Mouse (Mus musculus): ENCODE results near the gene Astl. TPM values are rescaled to one million over a fixed set of nuclear protein-coding genes. Genes with fewer than 3 reads are reported as not detected.

The Astl gene
- polyA plus RNA-seq, 1 experiment from 2014 or later, result not detected

DNA sequence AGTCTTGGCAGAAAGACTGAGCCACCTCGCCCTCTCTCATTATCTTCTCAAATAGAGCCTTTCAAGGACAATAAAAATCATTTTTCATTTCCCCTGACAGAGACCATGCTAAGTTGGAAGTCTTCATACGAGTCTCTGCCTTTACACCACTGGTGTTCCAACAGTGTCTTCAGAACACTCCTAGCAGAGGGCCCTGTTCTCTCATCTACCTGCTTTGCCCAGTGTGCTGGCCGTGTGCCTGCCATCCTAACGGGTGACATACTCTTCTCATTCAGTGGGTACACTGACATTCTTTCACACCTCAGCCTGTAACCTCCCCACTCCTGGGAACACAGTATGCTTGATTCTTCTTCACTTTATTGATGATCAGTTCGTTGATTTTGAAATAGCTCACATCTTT, 22.0 kb upstream of the Astl start:
- DNase-seq (ENCODE audit: low spot score), result no peak
- H3K9ac ChIP-seq (ENCODE audit: low read depth, low read length), result no peak overlapping the region
- H3K27ac ChIP-seq (ENCODE audit: low read depth, low read length), result no peak overlapping the region
- H3K4me3 ChIP-seq (ENCODE audit: low read depth, low read length), result no peak overlapping the region
- WGBS, result 79% methylated on average over 5 of the region's 5 CpGs
- no peak overlapping the region for H3K4me2 ChIP-seq (replicated peaks; ENCODE audit: low read depth, low read length)
- no peaks in the 10 kb centered on the region for H3K4me1 ChIP-seq (replicated peaks; ENCODE audit: control insufficient read depth, insufficient read depth, low read length)
- H3K9me3 ChIP-seq (ENCODE audit: control insufficient read depth, low read length), result no peaks in the 10 kb centered on the region
- no peak for ATAC-seq (ENCODE audit: low FRiP score)
- H3K36me3 ChIP-seq (ENCODE audit: control insufficient read depth, insufficient read depth, low read length), result no peaks in the 10 kb centered on the region
- no peaks in the 10 kb centered on the region for H3K27me3 ChIP-seq (ENCODE audit: control insufficient read depth, insufficient read depth, low read length)

DNA sequence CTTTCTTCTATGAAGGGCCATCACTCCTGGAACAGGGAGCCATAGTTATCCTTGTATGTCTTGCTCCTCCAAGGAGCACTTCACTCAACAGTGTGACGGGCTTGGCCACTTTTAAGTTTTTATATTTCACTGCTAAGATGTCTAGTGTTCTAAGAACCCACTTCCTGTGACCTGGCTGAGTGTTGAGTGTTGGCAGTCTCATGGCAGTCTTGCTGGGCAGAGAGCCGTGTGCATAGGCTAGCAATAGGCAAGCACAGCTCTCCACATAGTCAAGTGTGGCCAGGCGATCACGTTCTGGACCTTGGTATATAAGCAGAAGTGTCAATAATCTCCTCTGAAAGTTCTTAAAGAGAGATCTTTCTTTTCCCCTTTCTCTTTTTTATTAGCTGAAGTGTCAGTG, 20.3 kb upstream of the Astl start:
- Histone ChIP-seq H3K4me1 (replicated peaks; ENCODE audit: control insufficient read depth, insufficient read depth, low read length) (no peaks in the 10 kb centered on the region), H3K4me2 (replicated peaks; ENCODE audit: low read depth, low read length) (no peak overlapping the region), H3K36me3 (ENCODE audit: control insufficient read depth, insufficient read depth, low read length) (no peaks in the 10 kb centered on the region), H3K27ac (ENCODE audit: low read depth, low read length) (no peak overlapping the region), H3K27me3 (ENCODE audit: control insufficient read depth, insufficient read depth, low read length) (no peaks in the 10 kb centered on the region), H3K9me3 (ENCODE audit: control insufficient read depth, low read length) (no peaks in the 10 kb centered on the region), H3K9ac (ENCODE audit: low read depth, low read length) (no peak overlapping the region), H3K4me3 (ENCODE audit: low read depth, low read length) (no peak overlapping the region)
- no peak for DNase-seq (ENCODE audit: low spot score)
- 91% methylated on average over 4 of the region's 4 CpGs for WGBS
- ATAC-seq (ENCODE audit: low FRiP score), result no peak

DNA sequence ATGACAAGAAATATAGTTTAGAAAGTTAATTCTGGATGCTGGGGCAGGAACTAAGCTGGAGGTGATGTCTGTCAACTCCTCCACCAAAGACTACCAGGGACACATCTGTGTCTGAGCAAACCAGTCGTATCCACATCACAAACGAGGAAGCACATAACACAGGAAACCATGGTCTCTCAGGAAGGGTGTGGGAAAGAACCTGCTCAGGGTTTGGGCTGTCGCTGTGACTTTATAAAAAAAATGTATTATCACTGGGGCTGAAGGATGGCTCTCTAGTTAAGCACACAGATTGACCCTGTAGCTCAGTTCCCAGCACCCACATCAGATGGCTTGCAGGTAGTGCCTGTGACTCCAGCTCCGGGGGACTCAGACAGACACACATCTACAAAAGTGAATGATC, 19.4 kb upstream of the Astl start:
- no peaks in the 10 kb centered on the region for H3K27me3 ChIP-seq (ENCODE audit: control insufficient read depth, insufficient read depth, low read length)
- no peaks in the 10 kb centered on the region for H3K9me3 ChIP-seq (ENCODE audit: control insufficient read depth, low read length)
- no peaks in the 10 kb centered on the region for H3K36me3 ChIP-seq (ENCODE audit: control insufficient read depth, insufficient read depth, low read length)
- H3K4me3 ChIP-seq (ENCODE audit: low read depth, low read length), result no peak overlapping the region
- ATAC-seq (ENCODE audit: low FRiP score) (no peak), DNase-seq (ENCODE audit: low spot score) (no peak)
- H3K4me1 ChIP-seq (replicated peaks; ENCODE audit: control insufficient read depth, insufficient read depth, low read length), result no peaks in the 10 kb centered on the region
- no peak overlapping the region for H3K27ac ChIP-seq (ENCODE audit: low read depth, low read length)
- H3K9ac ChIP-seq (ENCODE audit: low read depth, low read length), result no peak overlapping the region
- no peak overlapping the region for H3K4me2 ChIP-seq (replicated peaks; ENCODE audit: low read depth, low read length)
- WGBS, result 83% methylated on average over 4 of the region's 4 CpGs

DNA sequence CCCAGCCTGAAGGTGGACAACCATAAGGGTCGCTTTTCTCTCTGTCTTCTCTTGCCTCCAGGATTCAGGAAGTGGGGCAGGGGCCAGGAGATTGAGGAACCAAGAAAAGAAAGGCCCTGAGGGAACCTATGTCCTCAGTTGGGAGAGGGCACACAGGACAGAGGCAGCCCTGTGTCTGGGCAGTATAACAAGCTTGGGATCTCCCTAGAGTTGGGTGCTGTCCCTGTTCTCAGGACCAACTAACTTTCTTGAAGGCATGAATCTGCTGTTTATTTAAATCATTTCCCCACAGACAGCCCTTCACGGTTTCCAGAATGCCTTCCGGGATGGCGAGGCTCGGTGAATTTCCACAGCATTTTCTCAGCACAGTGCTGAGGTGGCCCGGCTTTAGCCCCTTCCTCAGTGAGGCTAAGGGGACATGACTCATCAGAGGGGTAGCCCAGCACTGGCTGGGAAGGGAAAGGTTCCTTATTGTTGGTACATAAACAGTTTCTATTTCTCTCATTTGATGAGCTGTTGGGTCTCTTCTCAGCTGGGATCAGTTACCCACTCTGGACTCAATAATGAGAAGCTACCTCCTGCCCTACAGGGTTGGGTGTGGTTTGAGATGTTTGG, 15.7 kb upstream of the Astl start:
- Histone ChIP-seq H3K36me3 (ENCODE audit: control insufficient read depth, insufficient read depth, low read length) (no peaks in the 10 kb centered on the region), H3K9ac (ENCODE audit: low read depth, low read length) (no peak overlapping the region), H3K4me1 (replicated peaks; ENCODE audit: control insufficient read depth, insufficient read depth, low read length) (no peaks in the 10 kb centered on the region), H3K4me2 (replicated peaks; ENCODE audit: low read depth, low read length) (no peak overlapping the region), H3K4me3 (ENCODE audit: low read depth, low read length) (no peak overlapping the region), H3K27ac (ENCODE audit: low read depth, low read length) (no peak overlapping the region), H3K9me3 (ENCODE audit: control insufficient read depth, low read length) (no peaks in the 10 kb centered on the region), H3K27me3 (ENCODE audit: control insufficient read depth, insufficient read depth, low read length) (no peaks in the 10 kb centered on the region)
- DNase-seq (ENCODE audit: low spot score), result no peak
- ATAC-seq (ENCODE audit: low FRiP score), result no peak
- 86% methylated on average over 6 of the region's 6 CpGs for WGBS

DNA sequence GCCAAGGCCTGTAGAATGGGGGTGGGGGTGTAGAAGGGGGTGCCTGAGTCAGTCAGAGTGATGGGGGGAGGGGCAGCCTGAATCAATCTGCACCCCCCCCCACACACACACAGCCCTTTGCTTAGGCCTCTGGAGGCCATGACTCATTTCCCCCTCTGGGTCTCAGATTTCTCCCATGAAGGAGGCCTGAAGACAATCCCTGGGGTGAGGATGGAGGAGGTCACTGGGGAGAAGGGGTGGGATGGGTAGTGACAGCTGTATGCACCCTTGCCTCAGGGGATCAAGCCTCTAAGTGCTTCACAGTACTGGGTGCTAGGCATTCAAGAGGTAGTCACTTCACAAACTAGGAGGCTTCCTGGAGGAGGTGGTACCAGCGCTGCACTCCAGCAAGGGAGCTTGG, 14.8 kb upstream of the Astl start:
- no peaks in the 10 kb centered on the region for H3K4me1 ChIP-seq (replicated peaks; ENCODE audit: control insufficient read depth, insufficient read depth, low read length)
- H3K27ac ChIP-seq (ENCODE audit: low read depth, low read length), result no peak overlapping the region
- DNase-seq (ENCODE audit: low spot score), result no peak
- H3K36me3 ChIP-seq (ENCODE audit: control insufficient read depth, insufficient read depth, low read length), result no peaks in the 10 kb centered on the region
- H3K9ac ChIP-seq (ENCODE audit: low read depth, low read length), result no peak overlapping the region
- ATAC-seq (ENCODE audit: low FRiP score), result no peak
- no peak overlapping the region for H3K4me3 ChIP-seq (ENCODE audit: low read depth, low read length)
- H3K4me2 ChIP-seq (replicated peaks; ENCODE audit: low read depth, low read length), result no peak overlapping the region
- H3K9me3 ChIP-seq (ENCODE audit: control insufficient read depth, low read length), result no peaks in the 10 kb centered on the region
- no peaks in the 10 kb centered on the region for H3K27me3 ChIP-seq (ENCODE audit: control insufficient read depth, insufficient read depth, low read length)
- 77% methylated on average over 1 of the region's 1 CpGs for WGBS

DNA sequence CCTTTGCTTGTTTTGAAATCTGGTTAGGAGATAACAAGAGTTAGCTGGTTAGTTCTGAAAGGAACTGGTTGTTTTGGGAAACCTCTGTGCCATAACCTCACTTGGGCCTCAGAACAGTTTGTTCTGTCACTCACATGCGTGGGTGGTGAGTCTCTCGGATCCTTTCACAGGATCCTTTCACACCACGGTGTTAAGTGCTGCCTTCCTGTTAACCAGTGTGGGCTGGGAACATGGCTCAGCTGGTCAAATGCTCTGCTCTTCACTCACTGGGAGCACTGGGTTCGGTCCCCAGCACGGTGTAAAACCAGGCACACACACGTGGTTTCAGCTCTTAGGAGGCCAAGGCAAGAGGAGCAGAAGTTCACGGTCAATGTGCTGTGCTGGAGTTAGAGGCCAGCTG, 14.0 kb upstream of the Astl start:
- DNase-seq (ENCODE audit: low spot score) (no peak), ATAC-seq (ENCODE audit: low FRiP score) (no peak)
- no peak overlapping the region for H3K27ac ChIP-seq (ENCODE audit: low read depth, low read length)
- no peak overlapping the region for H3K4me3 ChIP-seq (ENCODE audit: low read depth, low read length)
- H3K9me3 ChIP-seq (ENCODE audit: control insufficient read depth, low read length), result no peaks in the 10 kb centered on the region
- H3K36me3 ChIP-seq (ENCODE audit: control insufficient read depth, insufficient read depth, low read length), result no peaks in the 10 kb centered on the region
- H3K27me3 ChIP-seq (ENCODE audit: control insufficient read depth, insufficient read depth, low read length), result no peaks in the 10 kb centered on the region
- H3K9ac ChIP-seq (ENCODE audit: low read depth, low read length), result no peak overlapping the region
- H3K4me1 ChIP-seq (replicated peaks; ENCODE audit: control insufficient read depth, insufficient read depth, low read length), result no peaks in the 10 kb centered on the region
- 78% methylated on average over 7 of the region's 7 CpGs for WGBS
- no peak overlapping the region for H3K4me2 ChIP-seq (replicated peaks; ENCODE audit: low read depth, low read length)

DNA sequence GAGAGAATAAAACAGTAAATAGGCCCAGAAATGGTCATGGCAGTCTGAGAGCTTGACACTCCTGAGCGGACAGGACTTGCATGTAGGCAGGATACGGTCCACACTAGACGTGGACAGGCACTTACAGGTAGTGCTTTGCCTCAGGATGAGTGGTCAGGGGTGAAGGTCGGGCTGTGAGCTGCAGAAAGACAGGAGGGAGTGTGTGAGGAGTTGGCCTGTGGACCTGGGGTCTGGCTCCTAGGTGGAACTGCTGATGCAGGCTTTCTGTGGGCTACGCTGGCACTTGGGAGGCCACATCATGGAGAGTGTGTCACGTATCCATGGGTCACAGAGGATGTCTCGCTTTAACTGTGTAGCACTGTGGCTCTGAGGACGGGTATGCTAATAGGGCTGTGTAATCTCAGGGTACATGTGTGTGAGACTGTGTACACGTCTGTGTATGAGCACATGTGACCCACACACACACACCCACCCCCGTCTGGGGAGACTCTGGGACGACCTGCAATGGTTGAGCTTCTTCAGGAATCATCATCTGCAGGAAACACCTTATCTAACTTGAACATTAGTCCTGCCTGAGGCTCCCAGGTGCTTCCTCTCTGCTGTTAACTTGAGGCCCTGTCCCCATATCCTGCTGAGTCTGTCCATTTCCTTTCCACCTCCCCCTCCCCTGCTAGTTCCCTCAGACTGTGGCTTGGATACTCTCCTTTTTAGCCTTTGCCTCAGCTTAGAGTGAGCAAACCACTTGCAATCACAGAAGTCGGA, 10.2 kb upstream of the Astl start:
- Histone ChIP-seq H3K27ac (ENCODE audit: low read depth, low read length) (no peak overlapping the region), H3K36me3 (ENCODE audit: control insufficient read depth, insufficient read depth, low read length) (no peaks in the 10 kb centered on the region), H3K4me2 (replicated peaks; ENCODE audit: low read depth, low read length) (no peak overlapping the region), H3K9me3 (ENCODE audit: control insufficient read depth, low read length) (no peaks in the 10 kb centered on the region), H3K9ac (ENCODE audit: low read depth, low read length) (no peak overlapping the region), H3K4me3 (ENCODE audit: low read depth, low read length) (no peak overlapping the region), H3K4me1 (replicated peaks; ENCODE audit: control insufficient read depth, insufficient read depth, low read length) (no peaks in the 10 kb centered on the region), H3K27me3 (ENCODE audit: control insufficient read depth, insufficient read depth, low read length) (no peaks in the 10 kb centered on the region)
- DNase-seq (ENCODE audit: low spot score) (no peak), ATAC-seq (ENCODE audit: low FRiP score) (no peak)
- 76% methylated on average over 12 of the region's 12 CpGs for WGBS

DNA sequence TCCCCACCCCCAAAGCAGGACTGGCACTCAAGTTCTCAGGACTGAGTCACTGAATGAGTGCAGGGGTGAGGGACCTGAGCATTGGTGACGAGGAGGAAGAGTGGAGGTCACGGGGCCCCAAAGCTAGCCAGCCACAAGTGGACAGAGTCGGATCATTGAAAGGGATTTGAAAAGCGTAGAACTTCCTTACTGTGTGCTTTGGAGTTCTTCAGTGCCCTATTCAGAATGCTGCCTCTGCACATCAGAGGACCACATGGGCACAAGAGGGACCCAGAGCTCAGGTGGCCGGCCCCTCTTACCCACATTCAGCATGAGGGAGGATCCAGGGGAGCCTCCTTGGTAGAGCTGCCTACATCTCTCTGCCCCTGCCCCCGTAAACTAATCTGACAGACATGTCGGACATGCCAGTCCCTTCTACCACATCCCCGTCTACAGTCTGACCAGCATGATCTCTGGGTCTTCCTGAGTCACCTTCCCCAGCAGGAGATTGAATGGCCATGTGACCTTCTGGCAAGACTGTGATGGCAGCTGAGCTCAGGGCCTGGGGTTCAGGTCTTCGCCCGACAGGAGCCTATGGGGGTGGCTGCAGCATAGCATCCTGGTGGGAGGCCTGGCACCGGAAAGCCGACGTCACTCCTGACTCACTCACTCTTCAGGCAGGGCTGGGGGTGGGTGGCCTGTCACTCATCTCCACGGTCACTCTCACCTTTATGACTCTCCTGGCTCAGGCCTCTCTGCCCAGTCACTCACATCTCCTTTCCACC, 5.5 kb upstream of the Astl start:
- Histone ChIP-seq H3K36me3 (ENCODE audit: control insufficient read depth, insufficient read depth, low read length) (no peaks in the 10 kb centered on the region), H3K9ac (ENCODE audit: low read depth, low read length) (no peak overlapping the region), H3K4me3 (ENCODE audit: low read depth, low read length) (no peak overlapping the region), H3K27me3 (ENCODE audit: control insufficient read depth, insufficient read depth, low read length) (peaks cover 29% of the 10 kb centered on the region), H3K4me1 (replicated peaks; ENCODE audit: control insufficient read depth, insufficient read depth, low read length) (no peaks in the 10 kb centered on the region), H3K4me2 (replicated peaks; ENCODE audit: low read depth, low read length) (no peak overlapping the region), H3K9me3 (ENCODE audit: control insufficient read depth, low read length) (no peaks in the 10 kb centered on the region), H3K27ac (ENCODE audit: low read depth, low read length) (no peak overlapping the region)
- ATAC-seq (ENCODE audit: low FRiP score) (no peak), DNase-seq (ENCODE audit: low spot score) (no peak)
- 69% methylated on average over 14 of the region's 14 CpGs for whole genome bisulfite sequencing
